Mouse (Mus musculus) 3134 (cell line): ENCODE results near the gene Gnb3.

ENCODE experiments used
- DNase-seq: peaks from one replicate; pipeline ENCODE4 v3.0.0-alpha.2; 2011; ENCODE audit warnings: low spot score; ENCODE audit not compliant: insufficient read length; ENCODE audit errors: extremely low read depth

Gnb3 gene

GRCm38 (mm10) chr6:124840241-124841167 is at the start of gene Gnb3:
Gene Gnb3, minus strand, starts transcription at chr6:124840275.
- DNase-seq, result no peak

DNA sequence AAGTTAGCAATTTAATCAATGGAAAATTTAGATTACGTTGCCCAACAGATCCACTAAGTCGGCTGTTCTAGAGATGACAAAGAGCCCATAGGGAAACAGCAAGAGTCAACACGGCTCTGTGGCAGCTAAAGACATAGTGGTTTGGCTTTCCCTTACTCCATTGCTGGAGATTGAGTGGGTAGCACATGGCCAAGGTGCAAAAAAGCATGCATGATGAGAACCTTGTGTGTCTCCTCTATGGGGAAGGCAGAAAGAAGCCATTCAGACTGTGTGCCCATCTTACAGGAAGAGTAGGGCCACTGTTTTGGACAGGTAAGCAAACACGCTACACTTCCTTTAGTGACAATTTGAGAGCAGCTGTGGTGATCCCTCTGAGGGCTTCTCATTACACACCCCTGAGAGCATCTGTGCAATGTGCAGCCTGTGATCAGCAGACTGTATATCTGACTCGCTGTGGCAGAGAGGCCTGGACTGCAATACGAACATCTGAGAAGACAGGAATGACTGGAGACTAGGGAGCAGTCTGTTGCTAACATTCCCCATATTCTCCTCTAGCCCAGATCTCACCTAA is 48.6 kb upstream of the Gnb3 start:
- DNase-seq, result no peak

GRCm38 (mm10) chr6:124887986-124888385 is 47.9 kb upstream of the Gnb3 start, which contains the start of gene Cd4:
Gene Cd4, minus strand, starts transcription at chr6:124888221.
- DNase-seq, result no peak

DNA sequence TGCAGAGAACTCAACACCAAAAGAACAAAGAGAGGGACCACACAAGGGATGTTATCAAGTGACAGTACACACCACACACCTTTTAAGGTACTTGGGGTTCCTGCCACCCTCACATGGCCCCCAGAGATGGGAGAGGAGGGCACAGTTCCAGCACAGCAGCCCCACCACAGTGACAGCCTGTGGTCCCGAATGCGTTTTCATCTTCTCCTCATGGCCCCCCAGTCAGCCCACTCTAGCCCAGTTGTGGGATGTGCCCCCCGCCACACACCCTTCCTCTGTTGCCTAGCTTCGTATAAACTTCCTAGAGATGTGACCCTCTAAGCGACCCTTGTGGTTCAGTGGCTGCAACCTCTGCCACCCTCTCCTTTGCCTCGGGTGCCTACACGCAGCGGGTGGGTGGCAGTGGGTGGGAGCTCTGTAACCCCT is 45.9 kb upstream of the Gnb3 start:
- DNase-seq, result no peak

DNA sequence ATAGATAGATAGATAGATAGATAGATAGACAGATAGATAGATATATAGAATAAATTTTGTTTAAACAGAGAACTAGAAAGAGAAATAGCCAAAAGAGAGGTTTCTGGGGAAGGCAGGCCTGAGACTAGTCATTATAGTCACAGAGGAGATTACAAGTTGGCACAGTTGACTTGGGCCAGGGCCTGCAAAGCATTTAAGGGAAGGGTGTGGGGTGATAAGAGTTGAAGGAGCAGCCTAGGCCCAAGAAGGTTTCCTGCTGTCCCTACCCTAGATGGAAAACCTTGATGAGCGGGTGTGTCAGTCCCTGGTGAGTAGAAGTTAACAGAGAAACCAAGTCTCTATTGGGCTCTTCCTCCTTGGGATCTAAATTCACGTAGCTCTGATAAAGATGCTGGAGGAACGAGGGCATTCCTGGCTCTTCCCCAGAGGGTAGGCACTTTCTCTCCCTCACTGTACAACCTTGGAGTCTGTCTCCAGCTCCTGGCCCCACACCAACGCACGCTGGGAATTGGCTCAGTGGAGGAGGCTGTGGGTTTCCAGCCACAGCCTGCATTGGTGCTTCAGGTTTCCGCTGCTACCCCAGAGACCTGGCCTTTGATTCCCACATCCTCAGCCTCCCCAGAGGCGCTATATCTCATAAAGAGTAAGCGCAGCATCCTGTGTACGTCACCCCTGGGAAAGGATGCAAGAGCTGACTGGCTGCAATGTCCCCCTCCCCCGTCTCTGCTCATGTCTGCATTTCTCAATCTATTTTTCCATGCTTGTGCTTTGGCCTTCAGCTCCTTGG is 44.8 kb upstream of the Gnb3 start:
- DNase-seq, result no peak

DNA sequence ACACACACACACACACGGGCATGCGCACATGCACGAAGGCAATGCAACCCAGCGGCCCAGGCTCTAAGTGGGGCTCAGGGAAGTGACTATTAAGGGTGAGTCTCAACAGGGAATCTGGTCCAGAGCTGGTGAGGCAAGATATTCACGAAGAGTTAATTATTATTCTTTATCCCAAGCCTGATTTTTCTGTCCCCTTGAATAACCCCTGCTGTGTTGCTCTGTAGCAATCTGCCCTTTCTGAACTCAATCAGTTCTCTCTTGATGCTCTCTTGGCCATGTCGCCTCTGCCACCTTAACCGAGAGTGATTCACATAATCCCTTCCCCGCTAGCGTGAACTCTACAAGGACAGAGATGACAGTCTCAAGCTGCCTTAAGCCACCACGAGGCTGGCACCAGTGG is 43.3 kb upstream of the Gnb3 start:
- DNase-seq, result no peak

- no peak for DNase-seq
These were observed 41.7 kb upstream of the Gnb3 start for GRCm38 (mm10) chr6:124881821-124882220.

DNA sequence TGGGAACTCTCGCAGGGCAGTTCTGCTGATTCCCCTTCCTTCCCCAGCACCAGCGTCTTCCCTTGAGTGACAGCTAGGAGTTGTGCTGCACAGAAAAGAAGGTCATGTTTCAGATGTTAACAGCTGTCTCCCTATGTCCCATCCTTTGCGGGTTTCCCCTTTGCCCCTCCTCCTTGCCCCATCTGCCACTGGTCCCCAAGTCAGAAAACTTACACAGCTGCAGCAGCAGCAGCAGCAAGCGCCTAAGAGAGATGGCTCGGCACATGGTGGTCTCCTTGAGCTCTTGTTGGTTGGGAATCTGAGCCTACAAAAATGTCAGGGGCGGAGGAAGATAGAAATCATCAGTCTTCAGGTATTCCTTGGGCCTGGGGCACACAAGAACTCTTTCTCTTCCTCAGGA is 39.3 kb upstream of the Gnb3 start:
- no peak for DNase-seq

DNA sequence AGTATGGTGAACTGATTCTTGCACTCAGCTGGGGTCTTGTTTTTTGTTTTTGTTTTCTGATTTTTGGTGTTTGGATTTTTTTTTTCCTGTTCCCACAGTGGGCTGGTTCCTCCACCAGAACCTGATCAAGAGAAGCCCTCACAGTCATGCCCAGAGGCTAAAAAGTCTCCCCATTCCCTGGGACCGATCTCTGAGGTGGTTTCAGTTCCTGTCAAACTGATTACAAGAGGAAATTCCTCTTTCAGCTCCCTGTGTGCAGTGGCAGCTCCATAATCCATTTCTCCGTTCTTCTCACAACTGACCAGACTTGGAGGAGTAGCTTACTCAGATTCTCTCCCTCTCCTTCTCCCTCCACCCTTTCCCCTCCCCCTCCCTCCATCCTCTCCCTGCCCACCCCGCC is 34.3 kb upstream of the Gnb3 start:
- DNase-seq, result no peak

DNA sequence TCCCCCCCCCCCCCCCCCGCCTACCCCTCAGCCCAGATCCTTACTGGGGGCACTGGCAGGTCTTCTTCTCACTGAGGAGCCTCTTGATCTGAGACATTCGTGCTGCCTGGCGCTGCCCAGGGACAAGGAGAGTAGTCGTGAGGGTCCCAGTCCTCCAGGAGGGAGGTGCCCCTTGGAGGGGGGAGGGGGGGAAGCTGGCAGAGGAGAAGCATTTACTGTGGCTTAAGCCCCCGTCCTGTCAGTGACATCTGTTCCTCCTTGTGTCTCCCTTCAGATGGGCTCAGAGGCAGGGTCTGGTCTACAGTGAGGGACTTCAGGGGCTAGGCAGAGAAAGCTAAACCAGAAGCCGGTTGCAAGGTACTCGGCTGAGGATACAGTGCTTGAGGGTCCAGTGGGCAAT is 26.5 kb upstream of the Gnb3 start:
- no peak for DNase-seq

GRCm38 (mm10) chr6:124865766-124866362 is 25.8 kb upstream of the Gnb3 start:
- no peak for DNase-seq

DNA sequence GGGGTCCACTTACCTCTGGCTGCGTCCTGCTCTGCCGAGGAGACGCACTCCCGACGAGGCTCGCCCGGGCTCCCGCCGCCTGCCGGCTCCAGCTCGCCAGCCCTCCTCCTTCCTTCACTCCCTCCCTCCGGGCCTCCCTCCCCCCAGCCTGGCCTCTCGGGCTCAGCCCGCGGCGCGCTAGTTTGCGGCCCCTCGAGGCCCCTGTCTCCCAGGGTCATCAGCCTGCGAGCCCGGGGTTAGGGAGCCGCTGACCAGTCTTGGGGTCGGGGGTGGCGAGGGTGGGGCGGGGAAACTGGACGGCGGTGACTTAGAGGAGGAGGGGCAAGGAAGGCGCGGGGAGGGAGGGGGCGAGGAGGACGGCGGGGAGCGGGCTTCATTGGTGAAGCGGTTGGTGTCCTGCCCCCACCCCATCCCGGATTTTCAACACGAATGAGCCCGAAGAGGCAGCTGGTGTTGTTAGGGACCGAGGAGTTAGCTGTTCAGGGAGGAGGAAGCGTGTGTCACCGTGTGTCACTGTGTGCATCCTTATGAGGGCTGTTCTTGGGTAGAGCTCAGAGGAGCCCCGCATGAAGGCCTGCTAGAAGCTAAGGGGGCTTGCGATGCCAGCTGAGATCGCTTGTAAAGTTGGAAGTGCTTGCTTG is 23.7 kb upstream of the Gnb3 start, which contains the start of gene Gpr162:
TSS of gene Gpr162 (minus strand) at position 326 of the 641 bp plus-strand sequence.
- DNase-seq, result peak; percentile 33

- no peak for DNase-seq
These were observed 23.1 kb upstream of the Gnb3 start for GRCm38 (mm10) chr6:124863125-124863657.

GRCm38 (mm10) chr6:124862406-124863124 is 22.5 kb upstream of the Gnb3 start:
- DNase-seq, result no peak

GRCm38 (mm10) chr6:124861802-124862201 is 21.7 kb upstream of the Gnb3 start:
- no peak for DNase-seq

- no peak for DNase-seq
These were observed 21.2 kb upstream of the Gnb3 start for GRCm38 (mm10) chr6:124861266-124861665.

DNA sequence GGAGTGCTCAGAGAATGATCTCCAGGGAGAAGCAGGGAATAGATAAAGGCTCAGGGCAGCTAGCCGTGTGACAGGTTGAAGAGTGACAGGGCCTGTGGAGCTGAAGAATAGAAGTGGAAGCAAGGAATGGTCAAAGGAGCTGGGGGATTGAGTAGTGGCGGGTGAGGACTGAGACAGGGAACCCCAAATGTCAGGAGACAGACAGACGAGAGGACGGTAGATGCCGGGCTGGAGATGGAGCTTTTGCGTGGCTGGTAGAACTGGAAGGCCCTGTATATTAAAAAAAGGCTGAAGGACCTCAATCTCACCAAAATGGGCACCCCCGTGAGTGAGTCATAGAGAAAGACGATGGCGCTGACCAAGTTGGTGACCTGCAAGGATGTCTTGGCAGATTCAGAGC is 20.4 kb upstream of the Gnb3 start:
- DNase-seq, result no peak

- DNase-seq, result peak; percentile 68
These were observed 19.6 kb upstream of the Gnb3 start for GRCm38 (mm10) chr6:124859725-124860124.

DNA sequence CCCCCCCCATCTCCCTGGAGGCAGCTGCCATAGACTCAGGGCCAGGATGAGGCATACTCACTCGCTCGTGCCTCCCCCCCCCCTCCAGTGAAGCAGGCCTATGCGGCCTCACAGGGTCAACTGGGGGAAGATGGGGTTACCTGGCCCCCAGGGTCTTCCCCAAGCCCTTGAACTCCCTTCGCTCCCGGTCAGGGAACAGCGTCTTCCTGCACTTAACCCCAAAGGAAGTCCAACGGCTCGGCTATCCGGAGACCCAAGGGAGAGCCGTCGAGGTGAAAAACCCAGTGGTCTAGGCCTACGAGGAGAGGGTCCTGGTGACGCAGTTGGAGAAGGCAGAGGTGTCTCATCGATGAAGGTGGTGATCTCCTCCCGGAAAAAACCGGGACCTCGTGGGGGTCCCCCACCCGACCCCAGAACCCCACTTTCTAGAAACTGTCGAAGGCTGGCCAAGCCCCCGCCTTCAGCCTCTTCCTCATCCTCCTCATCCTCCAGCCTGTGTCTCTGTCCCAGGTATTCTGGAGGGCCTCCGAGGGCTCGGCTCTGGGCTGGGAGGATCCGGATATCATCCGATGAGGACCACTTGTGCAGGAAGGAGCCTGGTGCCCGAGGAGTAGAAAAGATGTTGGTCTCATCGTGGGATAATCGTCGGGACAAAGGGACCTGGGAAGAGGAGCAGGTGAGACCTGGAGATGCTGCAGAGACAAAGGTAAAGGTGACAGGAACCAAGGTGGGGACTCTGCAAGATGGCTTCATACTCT is 18.7 kb upstream of the Gnb3 start:
- DNase-seq, result no peak
